Mouse (Mus musculus) spleen, adult 2 months (tissue): ENCODE results near the gene 1700042G07Rik.

ENCODE experiments used
- CTCF ChIP-seq: fragments of 200-500 bp; IDR thresholded peaks from 2 replicates; pipeline ENCODE4 v1.5.1; 2011; ENCODE audit warnings: mild to moderate bottlenecking, inconsistent platforms; ENCODE audit not compliant: insufficient read depth, insufficient read length, insufficient replicate concordance; ENCODE audit errors: extremely low read depth
- POLR2A ChIP-seq: fragments of 200-500 bp; IDR thresholded peaks from 2 replicates; pipeline ENCODE4 v1.6.1; 2011; ENCODE audit warnings: low read depth, low read length, inconsistent platforms

DNA sequence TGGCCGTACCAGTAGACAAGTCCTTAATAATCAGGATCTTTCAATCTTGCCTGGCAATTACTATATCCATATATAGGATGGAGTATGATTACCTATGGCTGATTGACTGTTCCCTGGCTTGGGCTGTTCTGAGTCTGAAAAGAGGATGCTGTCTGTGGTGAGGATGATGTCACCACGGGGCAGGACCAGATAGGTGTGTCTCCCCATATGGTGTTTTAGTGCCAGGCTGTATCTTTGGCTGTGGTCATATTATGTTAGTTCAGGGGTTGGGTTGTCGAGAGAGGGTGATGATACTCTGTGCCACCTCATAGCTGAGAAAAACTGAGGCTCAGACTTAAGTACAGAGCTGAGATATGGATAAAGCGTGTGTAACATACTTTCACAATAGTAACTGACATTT is 11.9 kb downstream of the 1700042G07Rik start:
- TF ChIP-seq POLR2A (no peak), CTCF (no peak)
